Mouse (Mus musculus) MEL (cell line): ENCODE data around the gene Plin1.

Experiments
- CTCF ChIP-seq, 3 experiments: IDR thresholded peaks in 2 of 3; conservative IDR thresholded peaks in 1 of 3; 2 replicates each; pipeline ENCODE4 v1.5.1; 2011 to 2012; ENCODE audit warnings: low read length in 3 of 3, low read depth in 2 of 3, mild to moderate bottlenecking in 2 of 3, improper control_type of control experiment in 1 of 3, inconsistent platforms in 1 of 3, mixed read lengths in 1 of 3, moderate library complexity in 1 of 3; ENCODE audit not compliant: control insufficient read depth in 1 of 3, insufficient read depth in 1 of 3, poor library complexity in 1 of 3, severe bottlenecking in 1 of 3
- EP300 ChIP-seq, 2 experiments: IDR thresholded peaks; 2 replicates each; pipeline ENCODE4 v1.6.1; 2011; ENCODE audit warnings: improper control_type of control experiment in 2 of 2, low read length in 2 of 2, low read depth in 1 of 2, mild to moderate bottlenecking in 1 of 2
- ETS1 ChIP-seq: IDR thresholded peaks from 2 replicates; pipeline ENCODE4 v1.6.1; 2012; ENCODE audit warnings: low read depth, mild to moderate bottlenecking, inconsistent platforms, low read length, improper control_type of control experiment, moderate library complexity
- POLR2A ChIP-seq, 2 experiments: IDR thresholded peaks; 2 replicates each; pipeline ENCODE4 v1.6.1; 2011 to 2012; ENCODE audit warnings: low read length in 2 of 2, mild to moderate bottlenecking in 2 of 2, control low read depth in 1 of 2, improper control_type of control experiment in 1 of 2, low read depth in 1 of 2, moderate library complexity in 1 of 2; ENCODE audit not compliant: control insufficient read depth in 1 of 2, insufficient read depth in 1 of 2, poor library complexity in 1 of 2
- RAD21 ChIP-seq: IDR thresholded peaks from 2 replicates; pipeline ENCODE4 v1.6.1; 2011; ENCODE audit warnings: mild to moderate bottlenecking, low read depth, low read length, improper control_type of control experiment
- TCF12 ChIP-seq: IDR thresholded peaks from 2 replicates; pipeline ENCODE4 v1.6.1; 2014; ENCODE audit warnings: low read depth, mild to moderate bottlenecking, inconsistent platforms, low read length, improper control_type of control experiment, moderate library complexity
- UBTF ChIP-seq: IDR thresholded peaks from 2 replicates; pipeline ENCODE4 v1.6.1; 2012; ENCODE audit warnings: low read depth, mild to moderate bottlenecking, inconsistent platforms, low read length, improper control_type of control experiment, moderate library complexity, borderline replicate concordance; ENCODE audit not compliant: insufficient read depth
- ZC3H11A ChIP-seq: IDR thresholded peaks from 2 replicates; pipeline ENCODE4 v1.6.1; 2012; ENCODE audit warnings: low read depth, mild to moderate bottlenecking, inconsistent platforms, low read length, improper control_type of control experiment

GRCm38 (mm10) chr7:79780647-79781626 lies 48.2 kb upstream of the Plin1 start:
- TF ChIP-seq EP300 (IDR thresholded peaks at IDR 0.05; ENCODE audit: low read depth in 1 of 2, low read length in 2 of 2): no peak
- peak; percentile 34 to 42; a peak in 1 of 4 replicates for TF ChIP-seq POLR2A (IDR thresholded peaks at IDR 0.05; ENCODE audit: control insufficient read depth in 1 of 2, insufficient read depth in 1 of 2, low read depth in 1 of 2, low read length in 2 of 2, poor library complexity in 1 of 2)
- no peak for TF ChIP-seq ETS1
- TF ChIP-seq RAD21: peak; percentile 75
- no peak for TF ChIP-seq UBTF
- no peak for TF ChIP-seq TCF12
- peak; percentile 85 to 90 (median 89) for TF ChIP-seq CTCF (IDR thresholded peaks at IDR 0.05 in 2 of 3, conservative IDR thresholded peaks at IDR 0.05 in 1 of 3; ENCODE audit: control insufficient read depth in 1 of 3, insufficient read depth in 1 of 3, low read depth in 2 of 3, low read length in 3 of 3, poor library complexity in 1 of 3, severe bottlenecking in 1 of 3)
- peak; percentile 57 for TF ChIP-seq ZC3H11A
